Mouse (Mus musculus) kidney, postnatal 25 days (tissue): ENCODE results near the gene Olfr70.
A peak's percentile ranks its signal among the peaks of the same experiment; 100 is the strongest.

ENCODE experiments used
- DNase-seq, 2 experiments: peaks; one replicate each; pipeline ENCODE4 v3.0.0; 2021; ENCODE audit warnings: mixed read lengths in 2 of 2

Olfr70 gene

DNA sequence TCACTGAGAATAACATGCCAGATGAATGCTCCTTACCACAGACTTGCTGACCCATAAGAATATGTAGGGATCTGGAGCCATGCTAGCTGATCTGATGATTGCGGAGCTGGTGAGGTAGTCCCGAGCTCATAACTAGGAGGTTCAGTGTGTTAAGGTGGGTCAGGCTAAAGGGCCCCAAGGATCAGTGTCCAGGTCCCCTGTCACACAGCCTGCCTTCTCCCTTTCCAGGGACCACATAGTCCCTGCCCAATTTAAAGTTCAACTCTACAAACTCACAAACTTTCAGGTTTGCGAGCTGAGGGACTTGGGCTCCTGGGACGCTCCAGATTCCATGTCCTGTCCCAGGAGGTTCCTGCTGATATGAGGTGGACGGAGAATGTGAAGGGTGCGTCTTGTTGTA lies at the start of gene Olfr70:
Gene Olfr70 (minus strand): TSS at position 101 of the 400 bp plus-strand sequence.
- no peak for DNase-seq

DNA sequence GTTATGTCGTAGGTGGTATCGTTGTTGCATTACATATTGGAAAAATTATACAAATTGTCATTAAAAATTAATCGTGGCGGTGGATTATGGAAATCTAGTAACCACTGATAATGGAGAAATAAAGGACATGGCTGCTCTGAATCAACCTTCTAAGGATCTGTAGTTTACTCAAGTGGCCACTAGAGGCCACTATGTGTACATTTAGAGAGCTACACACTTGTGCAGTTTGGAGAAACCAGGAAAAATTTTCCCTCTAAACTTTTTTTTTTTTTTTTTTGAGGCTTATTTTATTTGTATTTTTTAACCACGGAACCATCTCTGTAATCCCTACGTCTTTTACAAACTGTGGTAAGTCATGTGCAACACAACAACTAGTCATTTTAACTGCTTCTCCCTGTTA lies 44.6 kb upstream of the Olfr70 start:
- peak in 1 of 2 experiments; percentile 41 for DNase-seq

DNA sequence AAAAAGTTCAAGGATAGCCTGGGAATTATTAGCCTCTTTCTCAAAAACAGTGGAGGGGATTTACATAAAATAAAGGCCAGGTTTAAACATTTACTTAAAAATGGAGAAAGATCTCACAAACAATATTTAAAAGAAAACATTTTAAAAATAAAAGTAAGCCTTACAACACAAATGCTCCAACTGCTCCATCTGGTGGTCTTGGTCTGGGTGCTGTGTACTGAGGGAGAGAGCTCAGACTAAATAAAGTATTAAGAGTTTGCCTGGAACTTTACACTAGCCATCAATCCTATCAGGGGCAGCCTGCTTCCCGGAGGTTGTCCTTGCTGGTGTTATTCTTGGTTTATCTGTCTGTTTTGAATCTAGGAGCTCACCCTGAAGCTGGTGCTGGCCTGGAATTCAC lies 42.5 kb upstream of the Olfr70 start:
- peak in 1 of 2 experiments; percentile 32 for DNase-seq

DNA sequence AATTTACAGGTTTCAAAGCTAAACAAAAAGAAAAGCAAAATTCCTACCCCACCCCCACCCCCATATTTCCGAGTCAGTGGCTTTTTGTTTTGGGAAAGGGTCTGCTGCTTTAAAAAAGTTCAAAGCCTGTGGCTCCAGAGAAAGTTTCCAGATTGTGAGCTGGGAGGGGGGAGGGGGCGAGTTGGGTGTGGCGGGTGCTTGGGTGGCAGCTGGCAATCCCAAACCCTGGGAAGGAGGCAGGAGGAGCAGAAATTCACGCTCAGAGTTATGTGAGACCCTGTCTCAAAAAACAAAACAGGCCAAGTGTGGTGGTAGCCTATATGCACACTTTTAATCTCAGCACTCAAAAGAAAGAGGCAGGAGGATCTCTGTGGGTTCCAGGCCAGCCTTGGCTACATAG lies 42.0 kb upstream of the Olfr70 start:
- no peak for DNase-seq

DNA sequence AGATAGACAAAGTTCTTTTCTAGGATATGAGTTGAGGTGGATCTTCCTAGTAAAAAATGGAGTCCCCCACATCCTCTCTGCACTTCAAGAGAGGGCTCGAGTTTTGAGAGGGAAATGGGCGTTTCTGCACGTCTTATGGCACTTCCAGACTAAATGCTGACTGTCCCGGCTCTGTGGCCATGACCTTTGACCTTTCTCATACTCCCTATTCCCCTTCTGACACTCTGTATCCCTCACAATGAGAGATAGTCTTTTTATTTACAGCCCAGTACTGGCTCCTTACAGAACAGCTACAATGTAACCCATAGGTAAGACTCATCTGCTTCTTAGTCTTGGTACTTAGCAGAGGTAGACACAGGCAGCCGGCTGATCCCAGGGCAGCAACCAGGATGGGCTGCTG lies 40.9 kb upstream of the Olfr70 start:
- no peak for DNase-seq

DNA sequence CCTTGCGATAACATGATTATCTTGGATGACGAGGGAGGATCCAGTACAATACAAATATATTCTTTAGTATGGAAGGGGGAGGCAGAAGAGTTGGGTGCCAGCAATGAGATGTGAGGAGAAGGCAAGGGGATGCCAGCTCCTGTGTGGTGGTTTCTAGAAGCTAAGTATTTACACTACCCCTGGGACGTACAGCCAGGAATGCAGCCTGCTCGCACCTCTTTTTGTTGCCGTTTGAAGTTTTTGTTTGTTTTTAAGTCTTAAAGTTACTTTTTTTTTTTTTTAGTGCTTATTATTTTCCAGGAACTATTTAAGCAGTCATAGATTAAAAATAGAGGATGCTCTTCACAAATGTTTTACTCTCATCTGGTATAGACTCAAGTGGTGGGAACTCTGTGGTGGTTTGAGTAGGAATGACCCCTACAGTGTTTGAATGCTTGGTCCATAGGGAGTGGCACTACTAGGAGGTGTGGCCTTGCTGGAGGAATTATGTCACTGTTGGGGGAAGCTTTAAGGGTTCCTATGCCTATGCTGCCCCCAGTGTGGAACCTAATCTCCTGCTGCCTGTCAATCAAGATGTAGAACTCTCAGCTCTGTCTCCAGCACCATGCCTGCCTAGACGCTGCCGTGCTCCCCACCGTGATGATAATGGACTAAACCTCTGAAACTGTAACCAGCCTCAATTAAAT lies 38.5 kb upstream of the Olfr70 start:
- DNase-seq: no peak

DNA sequence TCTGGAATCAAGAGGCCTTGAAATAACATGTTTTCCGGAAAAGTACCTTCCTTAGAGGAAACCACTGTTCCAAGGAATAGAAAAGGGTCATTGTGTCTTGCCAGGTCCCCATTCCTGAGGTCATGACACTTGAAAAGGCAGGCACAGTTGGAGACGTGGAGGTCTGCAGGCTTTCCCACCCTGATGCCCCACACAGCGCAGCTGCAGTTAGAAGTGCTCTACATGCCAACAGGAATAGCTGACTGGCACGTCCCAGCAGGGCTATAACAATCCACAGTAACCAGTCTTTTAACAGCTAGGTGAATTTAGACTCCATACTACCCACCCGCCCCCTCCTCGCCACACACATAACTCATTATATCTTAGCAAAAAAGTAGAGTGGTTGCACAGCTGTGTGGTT lies 36.5 kb upstream of the Olfr70 start:
- no peak for DNase-seq

DNA sequence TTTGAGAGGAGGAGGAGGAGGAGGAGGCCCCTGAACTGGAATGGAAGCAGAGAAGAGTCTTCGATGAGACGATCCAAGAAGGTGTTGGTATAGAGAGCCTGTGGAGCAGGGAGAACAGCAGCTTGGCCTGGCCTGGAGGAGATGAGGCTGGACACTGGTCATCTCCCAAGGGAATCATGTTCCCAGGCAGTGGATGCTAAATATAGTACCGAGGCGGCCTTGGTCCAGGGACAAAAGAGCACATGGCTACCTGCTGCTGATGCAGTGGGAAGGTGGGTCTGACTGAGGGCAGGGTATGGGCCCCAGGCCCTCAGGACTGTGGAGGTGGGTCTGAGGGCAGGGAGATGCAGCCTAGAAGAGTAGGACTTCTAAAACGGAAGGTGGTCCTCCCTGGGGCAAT lies 32.6 kb upstream of the Olfr70 start:
- DNase-seq: no peak

DNA sequence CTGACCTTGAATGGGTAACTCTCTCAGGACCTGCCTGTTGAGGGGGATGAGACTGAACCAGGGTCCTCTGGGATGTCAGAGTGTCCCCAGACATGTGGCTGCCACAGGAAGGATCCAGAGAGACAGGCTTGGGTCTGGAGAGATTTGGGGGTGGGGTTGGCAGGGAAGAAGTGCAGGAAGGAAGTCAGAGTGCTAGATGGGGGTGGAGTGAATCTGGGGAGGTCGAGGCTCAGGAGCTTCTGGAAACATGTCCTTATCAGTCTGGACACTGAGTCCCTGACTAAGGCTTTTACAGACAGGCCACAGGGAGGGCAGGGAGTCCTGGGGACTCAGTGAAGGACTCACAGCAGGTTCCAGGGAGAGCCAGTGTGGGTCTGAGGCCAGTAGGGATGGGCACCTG lies 31.6 kb upstream of the Olfr70 start:
- DNase-seq: no peak

DNA sequence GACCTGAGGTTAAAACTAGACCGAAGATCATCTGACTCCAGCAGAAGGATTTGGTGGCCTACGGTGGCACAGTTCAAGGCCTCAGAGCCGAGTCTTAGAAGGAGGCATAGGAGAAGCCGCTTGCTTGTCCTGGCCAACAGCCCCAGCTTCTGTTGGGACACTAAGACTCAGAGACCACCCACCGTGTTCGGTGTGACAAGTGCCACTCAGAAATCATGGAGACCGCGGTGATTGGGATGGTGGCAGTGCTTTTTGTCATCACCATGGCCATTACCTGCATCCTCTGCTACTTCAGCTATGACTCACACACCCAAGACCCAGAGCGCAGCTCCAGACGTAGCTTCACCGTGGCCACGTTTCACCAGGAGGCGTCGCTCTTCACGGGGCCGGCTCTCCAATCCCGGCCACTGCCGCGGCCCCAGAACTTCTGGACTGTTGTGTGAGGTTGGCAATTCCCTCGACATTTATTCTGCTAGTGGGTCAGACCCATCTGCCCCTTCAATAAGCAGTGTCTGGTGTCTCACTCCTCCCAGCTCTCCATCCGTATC lies 30.2 kb upstream of the Olfr70 start:
- DNase-seq: no peak

DNA sequence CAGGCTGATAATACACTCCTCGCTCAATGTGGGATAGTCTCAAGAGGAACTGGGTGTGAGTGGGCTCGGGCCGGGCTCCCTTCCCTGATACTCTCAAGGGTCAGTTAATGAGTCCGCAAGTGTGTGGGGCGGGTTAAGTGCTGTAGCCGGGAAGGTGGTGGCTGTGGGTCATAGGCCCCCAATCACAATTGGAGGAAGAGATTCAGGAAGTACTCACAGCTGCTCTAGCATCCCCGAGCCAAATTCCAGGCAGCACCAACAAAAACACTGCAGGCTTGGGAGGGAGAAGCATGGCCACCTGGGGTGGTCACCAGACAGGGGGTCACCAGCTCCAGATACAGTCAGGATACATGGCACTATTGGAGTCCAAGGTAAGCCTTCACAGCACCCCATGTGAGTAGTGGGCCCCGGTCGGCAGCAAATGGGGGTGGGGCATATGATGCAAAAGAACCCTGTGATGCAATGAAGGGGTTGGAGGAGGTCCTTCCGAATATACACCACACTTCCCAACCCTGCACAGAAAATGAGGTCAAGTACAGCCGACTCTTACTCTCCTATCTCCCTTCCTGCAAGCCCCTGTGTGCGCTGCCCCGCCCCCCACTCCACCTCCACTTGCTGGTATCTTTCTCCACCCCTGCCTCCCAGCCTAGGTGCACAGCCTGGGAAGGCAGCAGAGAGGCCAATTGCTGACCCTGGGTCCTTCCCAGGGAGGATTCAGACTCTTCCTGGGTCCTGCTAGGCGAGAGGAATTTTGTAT lies 29.4 kb upstream of the Olfr70 start, which contains the start of gene Spaar:
Gene Spaar (plus strand): TSS at position 241 of the 757 bp plus-strand sequence.
- DNase-seq: peak; percentile 70 to 86

DNA sequence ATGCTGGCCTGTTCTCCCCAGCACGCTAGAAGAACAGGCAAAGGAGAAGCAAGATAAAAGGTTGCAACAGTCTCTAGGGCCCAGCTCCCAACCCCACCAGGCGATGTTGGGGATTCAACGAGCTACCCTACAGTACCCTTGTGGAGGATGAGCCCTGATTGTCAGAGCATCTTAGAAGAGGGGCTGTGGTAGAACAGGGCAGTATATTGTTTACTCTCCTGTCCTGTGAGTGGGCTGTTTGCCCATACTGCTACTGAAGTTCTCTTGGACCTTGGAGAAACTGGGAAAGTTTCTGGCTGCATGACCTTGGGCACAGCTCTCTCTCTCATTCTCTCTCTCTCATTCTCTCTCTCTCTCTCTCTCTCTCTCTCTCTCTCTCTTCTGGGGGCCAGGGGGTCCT lies 28.5 kb upstream of the Olfr70 start:
- DNase-seq: no peak

DNA sequence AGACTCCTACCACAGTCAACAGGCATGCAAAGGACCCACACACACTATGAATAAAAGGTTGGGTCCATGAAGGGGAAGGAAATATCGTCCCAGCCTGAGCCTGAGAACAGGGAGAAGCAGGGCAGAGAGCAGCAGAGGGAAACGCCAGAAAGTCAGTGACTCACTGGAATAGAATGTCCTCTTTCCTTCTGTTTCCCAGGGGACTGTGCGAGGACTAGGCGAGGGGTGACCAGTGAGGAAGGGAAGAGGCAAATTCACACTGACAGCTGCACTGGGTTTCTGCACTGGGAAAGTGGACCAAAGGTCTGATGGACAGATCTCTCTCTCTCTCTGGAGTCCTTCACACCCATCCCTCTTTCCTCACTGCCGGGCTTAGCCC lies 28.0 kb upstream of the Olfr70 start:
- peak; percentile 60 to 78 for DNase-seq

DNA sequence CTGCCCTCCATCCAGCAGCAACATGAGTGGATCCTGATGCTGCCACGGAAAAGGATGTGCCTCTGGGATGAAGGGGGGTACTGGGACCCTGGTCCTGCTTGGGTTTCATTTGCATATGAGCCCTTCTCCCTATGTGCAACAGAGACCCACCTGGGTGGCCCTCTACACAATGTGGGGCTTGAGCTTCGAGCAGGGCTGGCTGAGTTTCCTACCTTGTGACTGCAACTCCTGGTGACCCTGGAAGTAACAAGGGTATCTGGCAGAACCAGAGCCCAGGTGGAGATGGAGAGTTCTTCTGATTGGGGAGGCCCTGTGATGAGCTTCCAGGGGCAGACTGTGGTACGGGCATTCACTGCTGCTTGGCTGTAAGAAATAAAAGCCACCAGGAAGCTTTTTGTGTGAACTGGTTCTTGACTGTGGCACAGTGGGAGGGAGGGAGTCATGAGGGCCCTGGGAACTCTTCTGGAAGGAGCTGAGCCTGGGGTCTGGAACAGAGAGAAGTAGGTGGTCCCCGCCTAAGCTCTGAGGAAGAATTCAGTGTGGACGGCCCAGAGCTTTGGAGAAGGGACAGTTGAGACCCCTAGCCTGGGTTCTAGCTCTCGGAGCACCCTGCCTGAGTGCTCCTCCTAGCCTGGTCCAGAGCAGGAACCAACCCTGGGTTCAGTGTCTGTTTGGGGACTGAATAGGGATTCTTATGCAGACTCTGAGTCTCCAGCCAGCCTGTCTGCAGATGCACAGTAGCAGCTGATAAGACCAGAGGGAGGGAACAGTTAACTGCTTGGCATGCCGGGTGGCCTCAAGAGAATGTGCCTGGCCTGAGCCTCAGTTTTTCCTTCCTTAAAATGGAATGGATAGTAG lies 27.3 kb upstream of the Olfr70 start:
- DNase-seq: no peak

DNA sequence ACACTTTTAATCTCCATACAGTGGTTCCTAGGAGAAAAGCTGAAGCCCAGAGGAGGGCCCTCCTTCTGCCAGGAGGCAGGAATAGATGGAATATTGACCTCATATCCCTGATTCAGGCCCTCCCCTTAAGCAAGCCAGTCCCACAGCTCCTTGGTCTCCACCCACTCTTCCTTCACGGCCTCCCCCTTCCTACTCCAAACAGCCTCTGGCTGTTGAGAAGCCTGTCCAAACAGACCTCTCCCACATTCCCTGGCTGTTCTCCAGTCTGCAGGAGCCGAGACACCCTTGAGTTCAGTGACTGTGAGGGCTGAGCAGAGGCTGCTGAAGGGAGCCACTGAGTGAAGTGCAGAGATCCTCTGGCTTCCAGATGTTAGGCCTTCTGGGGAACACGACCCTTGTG lies 26.4 kb upstream of the Olfr70 start, which contains the start of gene Hrct1:
Gene Hrct1 (plus strand): TSS at position 194 of the 400 bp plus-strand sequence.
- peak; percentile 85 to 92 for DNase-seq

DNA sequence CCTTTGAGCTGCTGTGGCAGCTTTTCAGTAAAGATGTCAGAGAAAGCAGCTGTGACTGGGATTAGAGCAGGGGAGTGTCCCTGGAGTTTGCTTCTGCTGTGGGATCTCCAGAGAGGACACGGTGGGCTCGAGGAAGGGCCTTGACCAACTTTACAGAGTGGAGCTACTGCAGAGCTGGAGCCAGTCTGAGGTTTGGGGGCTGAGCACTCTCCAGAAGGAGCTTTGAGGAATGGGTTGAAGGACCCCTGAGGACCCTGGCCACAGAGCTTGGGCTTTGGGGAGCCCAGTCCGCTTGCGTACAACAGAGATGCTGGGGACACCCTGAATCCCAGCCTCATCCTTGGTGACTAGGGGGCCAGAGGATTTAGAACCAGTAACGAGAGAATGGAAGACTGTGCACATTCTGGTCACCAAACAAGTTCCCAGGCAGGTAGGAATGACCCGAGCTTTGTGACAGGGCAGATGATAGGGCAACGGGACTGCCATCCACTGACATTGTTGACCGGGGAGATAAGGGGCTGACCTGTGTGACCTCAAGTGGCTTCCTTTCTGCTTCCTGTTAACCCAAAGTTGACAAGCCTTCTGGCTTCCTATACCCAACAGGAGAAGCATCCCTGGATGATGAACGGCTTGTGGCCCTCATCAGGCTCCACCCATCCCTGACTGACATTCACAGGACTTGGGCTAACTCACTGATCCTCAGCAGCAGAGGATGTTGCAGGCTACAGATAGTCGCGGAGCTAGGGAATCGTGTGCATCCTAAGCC lies 25.8 kb upstream of the Olfr70 start:
- DNase-seq: peak; percentile 42 to 65

DNA sequence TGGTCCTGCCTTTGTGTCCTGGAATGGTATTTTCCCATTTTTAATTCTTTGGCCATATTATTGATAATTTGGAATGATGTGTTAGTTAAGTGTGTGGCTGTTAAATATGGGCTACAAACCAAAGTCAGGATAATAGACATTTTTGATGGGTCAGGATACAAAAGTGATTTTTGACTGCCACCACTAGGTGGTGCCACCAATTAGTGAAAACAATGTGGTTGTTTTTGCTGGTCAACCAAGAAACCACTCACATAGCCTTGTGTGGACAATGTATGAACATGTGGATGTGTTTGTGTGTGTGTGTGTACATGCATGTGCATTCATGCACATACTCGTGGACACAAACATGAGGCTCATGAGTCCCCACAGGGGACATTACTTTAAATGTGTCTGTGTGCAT lies 24.2 kb upstream of the Olfr70 start:
- peak in 1 of 2 experiments; percentile 65 for DNase-seq

DNA sequence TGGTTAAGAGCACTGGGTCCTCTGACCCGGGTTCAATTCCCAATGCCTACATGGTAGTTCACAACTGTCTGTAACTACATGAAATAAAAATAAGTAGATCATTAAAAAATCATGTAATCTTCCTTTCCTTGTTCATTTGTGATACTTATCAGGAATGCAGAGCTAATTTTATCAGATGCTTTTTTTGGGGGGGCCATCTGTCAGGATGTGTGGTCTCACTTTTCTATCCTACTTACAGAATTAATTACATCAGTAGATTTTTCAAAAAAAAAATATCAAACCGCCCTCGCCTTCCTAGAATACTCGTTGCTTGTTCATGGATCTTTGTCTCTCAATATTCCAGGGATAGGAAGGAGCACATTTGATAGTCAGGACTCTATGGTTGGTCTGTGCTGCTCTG lies 21.6 kb upstream of the Olfr70 start:
- no peak for DNase-seq

DNA sequence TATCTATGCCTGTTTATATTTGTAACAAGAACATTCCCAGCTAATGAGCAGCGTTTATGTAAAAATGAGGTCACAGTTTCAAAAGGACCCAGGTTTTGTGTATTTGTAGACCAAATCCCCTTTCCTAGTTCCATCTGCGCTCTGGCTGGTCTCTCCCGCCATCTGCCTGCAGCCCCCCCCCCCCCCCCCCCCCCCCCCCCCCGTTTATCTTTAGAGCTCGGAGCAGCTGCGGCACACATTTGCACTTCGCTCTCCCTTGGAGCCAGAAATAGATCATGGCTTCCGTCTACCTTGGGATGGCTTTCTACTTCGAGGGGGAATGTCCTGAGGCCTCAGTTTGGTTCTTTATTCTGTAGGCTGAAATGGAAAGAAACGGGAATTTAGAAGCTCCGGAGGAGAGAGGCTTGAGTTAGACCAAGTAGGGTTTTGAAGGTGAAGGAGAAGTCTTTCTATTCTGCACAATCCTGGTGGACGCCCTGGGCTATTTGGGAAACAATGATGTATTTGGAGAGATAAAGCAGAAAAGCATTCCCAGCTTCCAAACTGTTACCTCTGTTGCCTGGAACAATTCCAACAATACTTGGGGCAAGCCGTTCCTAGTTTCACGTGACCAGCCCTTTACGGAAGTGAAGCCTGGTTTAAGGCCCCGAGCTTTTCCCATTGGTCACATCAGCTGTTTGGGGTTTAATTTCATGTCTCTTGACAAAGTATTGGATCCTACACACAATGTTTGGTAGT lies 20.1 kb upstream of the Olfr70 start:
- no peak for DNase-seq

DNA sequence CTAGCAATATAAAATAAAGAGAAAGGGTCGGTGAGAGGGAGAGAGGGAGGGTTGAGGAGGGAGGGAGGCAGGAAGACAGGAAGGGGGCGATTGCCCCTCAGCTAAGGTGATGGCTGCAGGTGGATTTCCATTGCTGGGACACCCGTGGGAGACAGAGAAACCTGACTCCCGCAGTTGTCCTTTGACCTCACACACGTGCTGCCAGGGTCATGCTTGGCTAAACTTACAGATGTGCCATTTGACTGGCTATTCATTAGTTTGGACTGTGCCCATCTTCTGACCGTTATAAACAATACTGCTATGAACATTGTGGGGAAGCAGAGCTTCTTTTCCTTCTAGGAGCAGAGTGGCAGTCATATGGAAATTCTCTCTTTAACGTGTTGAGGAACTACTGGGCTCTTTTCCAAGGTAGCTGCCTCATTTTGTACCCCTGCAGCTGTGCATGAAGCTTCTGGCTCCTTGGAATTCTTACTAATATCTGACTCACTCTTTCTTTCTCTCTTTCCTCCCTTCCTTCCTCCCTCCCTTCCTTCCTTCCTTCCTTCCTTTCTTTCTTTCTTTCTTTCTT lies 13.1 kb upstream of the Olfr70 start:
- DNase-seq: peak; percentile 68 to 79

DNA sequence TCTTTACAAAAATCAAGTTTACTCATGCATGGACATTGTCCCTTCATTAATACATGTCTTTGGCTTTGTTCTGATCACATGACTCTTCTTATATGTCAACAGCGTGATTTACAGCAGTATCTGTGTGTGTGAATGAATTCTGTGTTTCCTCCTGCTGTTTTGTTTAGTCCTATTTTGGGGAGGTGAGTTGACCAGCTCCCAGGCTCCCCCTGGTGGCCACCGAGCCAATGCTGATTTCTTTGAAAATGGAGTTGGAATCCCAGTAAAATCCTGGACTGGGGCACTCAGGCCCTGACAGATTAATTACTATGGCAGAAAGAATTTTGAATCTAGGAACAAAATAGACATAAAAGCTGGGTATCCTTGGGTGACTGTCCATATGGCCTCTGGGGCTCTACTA lies 11.2 kb upstream of the Olfr70 start:
- peak; percentile 81 to 94 for DNase-seq
